Mouse (Mus musculus): ENCODE results near the gene Dok7. TPM values are rescaled to one million over a fixed set of nuclear protein-coding genes. Genes with fewer than 3 reads are reported as not detected.

The Dok7 gene
- total RNA-seq, 2 experiments from 2014 or later: not detected

DNA sequence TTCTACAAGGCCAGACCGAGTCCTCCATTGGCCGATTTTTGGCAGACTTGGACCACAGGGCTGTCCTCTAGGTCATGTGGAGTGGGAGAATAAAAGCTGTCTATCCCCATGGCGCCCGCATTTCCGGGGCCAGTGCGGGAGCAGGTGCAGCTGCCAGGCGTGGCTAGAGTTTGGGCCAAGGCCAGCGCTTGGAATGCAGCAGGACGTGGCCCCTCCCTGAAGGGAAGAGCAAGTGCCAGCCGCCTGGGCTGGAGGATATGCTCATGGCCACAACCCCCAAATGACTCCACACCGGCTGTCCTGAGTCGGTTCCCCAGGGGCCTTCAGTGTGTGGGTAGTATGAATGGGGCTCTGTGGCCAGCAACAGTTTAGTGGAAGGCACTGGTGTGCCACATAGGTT is 1.5 kb upstream of the Dok7 start:
- no peak for ATAC-seq (ENCODE audit: poor library complexity, severe bottlenecking)

DNA sequence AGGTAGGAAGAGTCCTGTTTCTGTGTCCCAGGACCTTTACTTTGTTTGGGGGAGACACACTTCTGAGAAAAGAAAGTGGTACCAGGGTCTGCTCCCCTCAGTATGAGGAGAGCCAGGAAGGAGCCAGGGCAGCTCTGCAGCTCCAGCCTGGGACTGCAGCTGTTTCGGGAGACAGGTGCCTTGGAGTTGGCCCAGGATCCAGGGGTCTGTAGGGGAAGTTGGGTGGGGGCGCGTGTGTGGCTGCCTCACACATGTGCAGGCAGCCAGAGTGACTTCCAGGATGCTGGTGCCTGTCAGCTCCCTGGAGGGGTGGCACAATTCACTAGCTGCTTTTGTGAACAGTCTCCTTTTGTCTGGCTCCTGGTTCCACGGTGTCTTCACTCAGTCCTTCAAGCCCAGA is 1.0 kb downstream of the Dok7 start:
- ATAC-seq (ENCODE audit: poor library complexity, severe bottlenecking): no peak

GRCm38 (mm10) chr5:35058216-35058615 is 1.6 kb downstream of the Dok7 start:
- no peak for ATAC-seq (ENCODE audit: poor library complexity, severe bottlenecking)

DNA sequence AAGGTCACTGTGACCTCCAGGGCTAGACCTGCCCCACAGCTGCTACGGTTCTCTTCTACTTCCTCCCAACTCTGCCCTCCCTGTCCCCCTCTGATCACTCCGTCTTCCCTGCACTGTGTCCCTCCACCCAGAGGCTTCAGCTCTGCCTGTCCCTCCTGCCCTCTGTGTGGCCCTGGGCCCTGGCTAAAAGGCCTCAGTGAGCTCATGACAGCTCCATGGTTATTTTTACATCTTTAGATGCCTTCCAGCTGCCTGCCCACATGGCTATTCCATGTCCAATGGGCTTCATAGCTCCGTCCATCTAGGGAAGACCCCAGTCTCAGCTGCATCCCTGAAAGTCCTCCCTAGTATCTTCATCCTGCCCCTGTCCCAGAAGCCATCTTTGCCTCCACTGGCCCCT is 3.5 kb downstream of the Dok7 start:
- no peak for ATAC-seq (ENCODE audit: poor library complexity, severe bottlenecking)

DNA sequence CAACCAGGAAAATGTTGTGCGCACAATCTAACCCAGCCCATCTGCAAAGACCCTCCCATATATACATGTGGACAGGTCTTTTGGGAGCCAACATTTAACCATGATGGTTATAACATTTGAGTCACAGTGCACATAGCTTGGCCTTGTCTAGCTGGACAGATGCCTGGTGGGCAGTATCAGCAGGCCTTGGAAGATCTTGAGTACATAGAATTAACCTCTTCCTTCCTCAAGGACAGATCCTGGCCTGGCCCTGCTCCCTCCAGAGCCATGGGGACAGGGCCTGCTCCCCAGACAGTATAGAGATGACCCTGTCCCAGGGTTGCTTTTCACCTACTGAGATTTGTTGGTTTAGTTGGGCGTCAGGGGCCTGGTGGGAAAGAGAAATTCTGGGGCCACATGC is 13.3 kb downstream of the Dok7 start:
- ATAC-seq (ENCODE audit: poor library complexity, severe bottlenecking): no peak

- ATAC-seq (ENCODE audit: poor library complexity, severe bottlenecking): no peak
Observed at GRCm38 (mm10) chr5:35070314-35070713, 13.7 kb downstream of the Dok7 start.

- no peak for ATAC-seq (ENCODE audit: poor library complexity, severe bottlenecking)
Observed at GRCm38 (mm10) chr5:35070953-35071352, 14.4 kb downstream of the Dok7 start.

GRCm38 (mm10) chr5:35071855-35072254 is 15.3 kb downstream of the Dok7 start:
- ATAC-seq (ENCODE audit: poor library complexity, severe bottlenecking): no peak

DNA sequence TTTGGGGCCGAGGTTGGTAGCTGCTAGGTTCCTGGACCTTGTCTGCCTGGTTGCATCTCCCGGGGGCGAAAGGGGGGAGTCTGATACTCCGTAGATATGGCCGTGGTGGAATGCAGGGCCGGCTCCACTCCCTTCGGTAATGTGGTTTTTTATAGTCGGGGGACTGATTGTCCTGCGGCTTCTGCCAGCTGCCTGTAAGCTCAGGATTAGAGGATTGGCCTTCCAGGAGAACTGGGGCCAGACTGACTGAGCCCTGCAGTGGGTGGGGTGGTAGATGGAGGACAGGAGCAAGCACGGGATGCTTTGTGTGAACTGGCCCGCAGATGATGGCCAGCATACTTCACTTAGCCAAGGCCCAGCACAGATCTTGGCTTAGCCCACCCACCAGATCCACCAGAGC is 16.7 kb downstream of the Dok7 start:
- no peak for ATAC-seq (ENCODE audit: poor library complexity, severe bottlenecking)

DNA sequence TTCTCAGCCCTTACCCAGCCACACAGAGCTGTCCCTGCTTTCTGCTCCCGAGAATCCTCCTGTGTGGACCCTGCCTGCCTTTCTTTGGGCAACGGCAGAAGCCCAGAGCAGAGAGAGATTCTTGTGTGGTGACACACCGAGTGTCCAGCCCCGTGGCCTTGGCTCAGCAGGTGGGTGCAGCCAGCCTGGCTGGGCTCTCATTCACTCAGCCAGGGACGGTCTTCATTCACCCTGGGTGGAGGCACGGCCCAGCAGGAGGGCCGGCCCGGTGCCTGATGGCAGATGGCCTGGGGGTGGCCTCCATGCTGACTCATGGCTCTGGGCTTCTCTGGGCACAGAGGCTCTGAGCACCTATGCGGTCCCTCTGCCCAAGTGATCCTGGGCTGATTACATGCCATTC is 17.4 kb downstream of the Dok7 start:
- ATAC-seq (ENCODE audit: poor library complexity, severe bottlenecking): no peak

- ATAC-seq (ENCODE audit: poor library complexity, severe bottlenecking): no peak
Observed at GRCm38 (mm10) chr5:35076369-35076768, 19.8 kb downstream of the Dok7 start.

DNA sequence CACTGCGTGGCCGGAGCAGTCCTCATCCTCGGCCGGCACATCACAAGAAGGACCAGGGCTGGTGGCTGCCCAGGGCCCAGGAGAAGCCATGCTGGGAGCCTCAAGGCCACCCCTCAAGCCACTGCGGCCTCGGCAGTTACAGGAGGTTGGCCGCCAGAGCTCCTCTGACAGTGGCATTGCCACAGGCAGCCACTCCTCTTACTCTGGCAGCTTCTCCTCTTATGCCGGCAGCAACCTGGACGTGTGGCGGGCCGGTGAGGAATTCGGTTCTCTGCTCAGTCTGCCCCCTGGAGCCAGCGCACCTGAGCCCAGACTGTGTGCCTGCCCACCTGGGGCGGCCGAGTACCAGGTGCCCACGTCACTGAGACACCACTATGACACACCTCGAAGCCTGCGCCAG is 22.5 kb downstream of the Dok7 start:
- no peak for ATAC-seq (ENCODE audit: poor library complexity, severe bottlenecking)

- ATAC-seq (ENCODE audit: poor library complexity, severe bottlenecking): no peak
Observed at GRCm38 (mm10) chr5:35084913-35085312, 28.3 kb downstream of the Dok7 start.

- peak; percentile 69 for ATAC-seq (ENCODE audit: poor library complexity, severe bottlenecking)
Observed at GRCm38 (mm10) chr5:35088785-35089613, 32.4 kb downstream of the Dok7 start.

DNA sequence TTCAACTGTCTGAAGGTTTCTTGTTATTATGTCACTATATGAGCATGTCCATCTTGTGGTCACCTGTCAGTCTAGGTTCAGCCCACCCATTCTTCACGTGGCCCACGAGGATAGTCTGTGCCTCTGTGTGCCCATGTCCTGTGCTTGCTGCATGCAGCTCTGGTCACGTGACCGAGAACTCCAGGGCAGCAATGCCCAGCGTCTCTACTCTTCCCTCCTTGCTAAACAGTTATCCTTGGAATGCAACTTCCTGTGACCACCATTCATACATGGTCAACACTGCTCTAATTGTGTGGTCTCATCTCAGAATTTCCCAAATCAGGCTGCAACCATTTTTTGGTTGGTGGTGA is 33.0 kb downstream of the Dok7 start:
- ATAC-seq (ENCODE audit: poor library complexity, severe bottlenecking): no peak

GRCm38 (mm10) chr5:35091636-35092035 is 35.1 kb downstream of the Dok7 start:
- ATAC-seq (ENCODE audit: poor library complexity, severe bottlenecking): no peak

DNA sequence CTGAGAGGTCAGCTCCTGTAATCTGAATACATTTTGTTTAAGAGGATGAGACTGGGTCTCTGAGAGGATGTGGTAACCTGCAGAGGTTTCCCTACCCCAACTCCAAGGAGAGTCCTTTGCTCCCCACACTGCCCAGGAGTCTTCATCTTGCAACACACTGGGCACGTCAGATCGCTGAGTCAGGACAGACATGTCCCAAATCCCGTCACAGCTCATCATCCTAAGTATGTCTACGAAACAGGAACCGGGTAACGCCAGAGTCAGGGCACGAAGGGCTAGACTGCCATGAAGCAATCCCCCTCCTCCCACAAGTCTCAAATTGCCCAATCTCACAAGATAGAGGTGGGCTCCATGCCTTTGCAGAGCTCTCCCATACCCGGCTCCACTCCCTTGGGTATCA is 46.5 kb downstream of the Dok7 start:
- peak; percentile 75 for ATAC-seq (ENCODE audit: poor library complexity, severe bottlenecking)

- ATAC-seq (ENCODE audit: poor library complexity, severe bottlenecking): no peak
Observed at GRCm38 (mm10) chr5:35103528-35103927, 47.0 kb downstream of the Dok7 start.

- ATAC-seq (ENCODE audit: poor library complexity, severe bottlenecking): no peak
Observed at GRCm38 (mm10) chr5:35104183-35104959, 47.8 kb downstream of the Dok7 start.

DNA sequence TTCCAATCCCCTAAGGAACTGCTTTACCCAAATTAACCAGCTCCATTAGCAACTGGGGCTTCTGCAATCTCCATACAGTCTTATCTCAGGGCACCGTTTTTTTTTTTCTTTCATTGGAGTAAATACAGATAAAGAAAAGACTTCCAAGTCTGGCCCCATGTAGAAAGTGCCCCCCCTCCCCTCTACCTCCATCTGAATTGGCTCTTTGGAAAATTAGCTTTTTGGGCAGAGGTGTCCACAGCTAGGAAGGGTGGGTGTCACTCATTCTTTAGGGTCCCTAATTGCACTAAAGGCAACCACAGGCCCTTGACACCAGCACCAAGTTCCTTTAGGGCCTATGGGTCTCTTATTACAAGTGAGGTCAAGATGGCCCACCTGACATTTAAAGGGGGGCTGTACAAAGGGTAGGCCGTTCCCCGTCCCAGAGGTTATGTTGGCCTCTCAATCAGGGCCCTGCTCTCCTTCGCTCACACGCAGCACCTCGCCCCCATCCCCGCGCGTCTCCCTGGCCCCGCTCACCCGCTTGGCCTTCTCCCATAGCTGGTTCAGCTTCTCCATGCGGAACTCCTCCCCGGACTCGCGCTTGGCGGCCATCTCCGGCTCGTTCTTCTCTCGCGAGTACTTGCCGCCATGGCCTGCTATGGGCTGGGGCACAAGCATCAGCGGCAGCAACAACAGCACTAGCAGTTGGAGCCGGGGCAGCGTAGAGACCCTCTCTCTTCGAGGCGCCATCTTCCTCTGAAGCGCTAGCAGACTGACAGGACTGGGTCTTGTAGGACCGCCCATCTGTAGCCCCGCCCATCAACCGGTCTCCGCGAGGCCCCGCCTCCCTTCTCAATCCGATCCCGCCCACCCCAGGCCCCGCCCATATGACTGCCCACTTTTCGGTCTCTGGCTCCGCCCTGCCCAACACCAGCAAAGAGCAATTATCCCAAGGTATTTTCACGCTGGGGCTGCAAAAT is 48.7 kb downstream of the Dok7 start, which contains the start of gene Lrpap1:
Gene Lrpap1, minus strand, starts transcription at position 807 of the 962 bp plus-strand sequence.
- ATAC-seq (ENCODE audit: poor library complexity, severe bottlenecking): peak; percentile 78

DNA sequence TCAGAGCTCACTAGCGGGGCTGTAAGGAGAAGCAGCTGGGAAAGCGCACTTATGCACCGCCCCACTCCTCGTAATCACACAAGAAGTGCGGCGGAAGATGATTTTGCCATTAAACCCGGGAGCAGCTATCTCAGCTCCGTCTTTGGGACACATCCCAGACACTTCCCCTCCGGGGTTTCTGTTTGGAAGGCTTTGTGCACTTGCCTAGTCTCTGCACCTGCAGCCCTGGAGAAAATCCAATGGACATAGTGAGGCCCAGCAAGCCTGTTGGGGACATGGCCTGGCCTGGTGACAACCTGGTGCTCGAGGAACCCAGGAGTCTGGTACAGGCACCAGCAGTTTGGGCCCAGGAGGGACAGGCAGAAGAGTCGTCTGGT is 49.3 kb downstream of the Dok7 start:
- peak; percentile 4; the same call in 1 of the 2 replicates for ATAC-seq (ENCODE audit: poor library complexity, severe bottlenecking)

Measured in megakaryocyte, adult 5-6 weeks (primary cell).